Mouse (Mus musculus) midbrain, embryonic 11.5 days (tissue): ENCODE data around the gene Krt71. TPM values are rescaled to one million over a fixed set of nuclear protein-coding genes. Genes with fewer than 3 reads are reported as not detected.
"Not testable (repeated sequence)": the region's sequence is repeated elsewhere in the genome, so short reads cannot be mapped to it uniquely, and the experiment has no call there.

ENCODE experiments used
- ATAC-seq: fragments of 200-750 bp; cut with Nextera tagmentation; 2 replicates; pipeline ENCODE4 v1.8.0; 2017; ENCODE audit warnings: moderate TSS enrichment, moderate library complexity; ENCODE audit not compliant: low FRiP score
- DNase-seq: peaks from one replicate; pipeline ENCODE4 v3.0.0; 2015; ENCODE audit warnings: low spot score; ENCODE audit errors: missing footprints
- H3K27ac ChIP-seq: fragments of 300-500 bp; sonication (generic); 2 replicates; pipeline ENCODE4 v1.5.1; 2014; ENCODE audit warnings: low read depth, low read length
- H3K27me3 ChIP-seq: fragments of 300-500 bp; sonication (generic); 2 replicates; pipeline ENCODE4 v1.6.1; 2014; ENCODE audit warnings: mild to moderate bottlenecking, low read length, moderate library complexity, mixed read lengths; ENCODE audit not compliant: control insufficient read depth, insufficient read depth
- H3K36me3 ChIP-seq: fragments of 300-500 bp; sonication (generic); 2 replicates; pipeline ENCODE4 v1.6.1; 2014; ENCODE audit warnings: mild to moderate bottlenecking, low read length, moderate library complexity, mixed read lengths; ENCODE audit not compliant: control insufficient read depth, insufficient read depth
- H3K4me1 ChIP-seq: fragments of 300-500 bp; sonication (generic); 2 replicates; pipeline ENCODE4 v1.6.1; 2014; ENCODE audit warnings: low read length; ENCODE audit not compliant: control insufficient read depth, insufficient read depth
- H3K4me2 ChIP-seq: fragments of 300-500 bp; sonication (generic); 2 replicates; pipeline ENCODE4 v1.6.1; 2014; ENCODE audit warnings: mild to moderate bottlenecking, moderate library complexity
- H3K4me3 ChIP-seq: fragments of 300-500 bp; sonication (generic); 2 replicates; pipeline ENCODE4 v1.5.1; 2014; ENCODE audit warnings: low read depth, low read length
- H3K9ac ChIP-seq: fragments of 300-500 bp; sonication (generic); 2 replicates; pipeline ENCODE4 v1.6.1; 2014; ENCODE audit warnings: low read length
- H3K9me3 ChIP-seq: fragments of 300-500 bp; sonication (generic); 2 replicates; pipeline ENCODE4 v1.6.1; 2016; ENCODE audit warnings: low read length; ENCODE audit not compliant: control insufficient read depth
- WGBS: fragments of 180-500 bp; shearing (Covaris S2); extraction: QIAGEN DNeasy Blood & Tissue Kit; methylation state at CpG from one replicate; pipeline ENCODE4 v1.1.7; 2014; 5-methylcytosine and 5-hydroxymethylcytosine counted together
- microRNA-seq: library from miRNA; unstranded; fragments of <30 nt; microRNA quantifications from one replicate; pipeline ENCODE4, GENCODE M21; 2017
- polyA plus RNA-seq: library from polyadenylated mRNA; unstranded; fragments of >200 nt; fragmentation: Nextera tagmentation; extraction: Ambion mirVana; gene quantifications from 2 replicates; pipeline ENCODE4 v1.2.1, GENCODE M21; 2014

The Krt71 gene
- polyA plus RNA-seq, 1 experiment from 2014 or later: not detected

DNA sequence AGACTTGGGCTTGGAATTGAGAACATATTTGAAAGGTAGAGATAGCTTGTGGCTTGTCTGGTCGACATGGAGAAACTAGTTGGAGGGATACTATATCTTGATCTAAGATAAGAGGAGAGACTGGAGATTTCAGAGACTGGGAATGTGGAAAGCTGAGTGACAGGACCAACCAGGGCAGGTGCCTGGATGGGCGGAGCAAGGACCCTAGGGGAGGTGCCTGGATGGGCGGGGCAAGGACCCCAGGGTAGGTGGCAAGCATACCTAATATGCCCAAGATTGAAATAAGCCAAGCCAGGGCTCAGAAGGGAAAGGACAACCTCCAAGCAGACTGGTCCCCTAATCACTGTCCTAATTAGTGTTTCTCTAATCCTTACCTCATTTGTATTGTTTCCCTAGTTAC, 43.7 kb downstream of the Krt71 start:
- no peak overlapping the region for H3K9ac ChIP-seq
- no peak overlapping the region for H3K27ac ChIP-seq
- H3K36me3 ChIP-seq: no peaks in the 10 kb centered on the region
- WGBS: 61% methylated on average over 3 of the region's 3 CpGs
- no peak for DNase-seq
- no peaks in the 10 kb centered on the region for H3K27me3 ChIP-seq
- no peak for ATAC-seq
- no peaks in the 10 kb centered on the region for H3K4me1 ChIP-seq
- no peak overlapping the region for H3K4me3 ChIP-seq
- no peak overlapping the region for H3K4me2 ChIP-seq
- H3K9me3 ChIP-seq: no peaks in the 10 kb centered on the region

DNA sequence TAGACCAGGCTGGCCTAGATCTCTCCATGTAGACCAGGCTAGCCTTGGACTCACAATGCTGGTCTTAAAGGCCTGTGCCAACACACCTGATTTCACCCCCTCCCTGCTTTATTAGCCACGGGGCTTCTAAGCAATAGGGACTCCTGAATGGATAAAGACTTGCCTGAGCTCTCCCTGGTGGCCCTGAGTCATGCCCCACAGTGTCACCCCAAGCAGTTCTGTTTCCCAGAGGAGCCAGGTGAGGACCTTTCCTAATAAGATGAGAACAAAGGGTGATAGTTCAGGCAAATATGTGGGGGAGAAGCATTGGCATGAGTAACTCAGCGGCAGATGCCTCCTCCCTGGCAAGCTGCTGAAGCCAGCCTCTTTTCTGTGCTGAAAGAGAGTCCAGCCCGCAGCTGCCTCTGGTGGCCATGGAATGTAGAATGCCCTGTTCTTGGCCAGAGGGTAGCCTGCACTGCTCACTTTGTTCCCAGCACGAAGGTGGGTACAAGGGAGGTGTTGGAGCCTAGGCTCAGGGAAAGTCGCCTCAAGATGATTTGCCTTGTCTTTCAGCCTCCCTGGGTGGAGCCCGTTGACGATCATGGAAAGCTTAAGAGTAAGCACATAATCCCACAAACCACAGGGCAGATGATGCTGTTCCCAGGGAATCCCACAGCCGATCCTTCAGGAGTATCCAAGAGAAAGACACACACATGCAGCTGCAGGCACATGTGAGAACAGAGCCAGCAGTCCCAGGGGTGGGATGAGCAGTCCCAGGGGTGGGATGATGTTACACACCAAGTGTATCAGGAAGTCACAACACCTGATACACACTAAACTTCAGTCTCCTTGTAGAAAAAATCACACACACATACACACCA, 45.4 kb downstream of the Krt71 start:
- no peak overlapping the region for H3K9ac ChIP-seq
- H3K4me1 ChIP-seq: no peaks in the 10 kb centered on the region
- 66% methylated on average over 8 of the region's 8 CpGs for WGBS
- no peak overlapping the region for H3K27ac ChIP-seq
- H3K4me3 ChIP-seq: no peak overlapping the region
- ATAC-seq (no peak), DNase-seq (no peak)
- no peaks in the 10 kb centered on the region for H3K27me3 ChIP-seq
- no peak overlapping the region for H3K4me2 ChIP-seq
- H3K9me3 ChIP-seq: no peaks in the 10 kb centered on the region
- no peaks in the 10 kb centered on the region for H3K36me3 ChIP-seq

DNA sequence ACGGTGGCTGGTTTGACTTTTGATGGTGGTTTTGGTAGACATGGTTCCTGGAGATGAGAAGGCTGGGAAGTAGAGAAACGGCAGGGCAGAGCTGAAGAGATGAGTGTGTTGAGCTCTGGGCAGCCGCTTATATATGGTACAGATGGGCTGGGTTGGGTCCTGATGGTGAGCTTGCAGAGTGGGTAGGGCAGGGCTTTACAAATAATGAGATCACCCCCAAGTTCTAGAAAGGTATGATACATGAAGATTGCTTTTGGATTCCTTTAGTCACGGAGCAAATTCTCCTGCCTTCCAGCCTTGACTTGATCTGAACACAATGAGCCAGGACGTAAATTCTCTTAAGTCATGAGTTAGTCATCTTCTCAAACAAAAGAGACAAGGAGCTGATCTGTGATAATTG, 48.7 kb downstream of the Krt71 start, which contains the start of gene Krt6a:
Krt6a (minus strand) TSS at position 101 of the 400 bp plus-strand sequence.
- Histone ChIP-seq H3K27ac (no peak within 1 kb of the TSS), H3K4me2 (no peak within 1 kb of the TSS), H3K4me1 (no peaks in the 10 kb centered on the region), H3K36me3 (no peaks in the 10 kb centered on the region), H3K4me3 (no peak within 1 kb of the TSS), H3K9ac (no peak within 1 kb of the TSS), H3K9me3 (no peaks in the 10 kb centered on the region), H3K27me3 (no peaks in the 10 kb centered on the region)
- WGBS: 84% methylated on average over 5 of the region's 5 CpGs
- DNase-seq: no peak
- no peak for ATAC-seq

DNA sequence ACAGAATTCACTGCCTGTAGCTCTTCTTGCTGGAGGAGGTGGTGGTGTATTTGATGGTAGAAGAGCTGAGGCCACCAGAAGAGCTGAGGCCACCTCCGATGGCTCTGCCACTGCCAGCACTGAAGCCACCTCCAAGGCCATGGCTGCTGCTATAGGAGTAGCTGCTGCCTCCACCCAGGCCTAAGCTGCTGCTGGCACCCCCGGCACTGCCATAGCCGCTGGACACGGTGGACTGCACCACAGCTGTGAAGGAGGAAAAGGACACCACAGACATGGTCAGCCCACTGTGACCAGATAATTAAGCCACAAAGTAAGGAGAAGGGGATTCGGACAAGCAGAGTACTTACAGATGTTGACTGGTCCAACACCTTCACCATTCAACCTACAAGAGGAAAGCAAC, 52.4 kb downstream of the Krt71 start:
- H3K27me3 ChIP-seq, H3K9ac ChIP-seq, H3K36me3 ChIP-seq, H3K9me3 ChIP-seq, DNase-seq, H3K4me3 ChIP-seq, ATAC-seq, H3K27ac ChIP-seq, H3K4me1 ChIP-seq, H3K4me2 ChIP-seq: not testable (repeated sequence)
- 90% methylated on average over 5 of the region's 5 CpGs for WGBS

DNA sequence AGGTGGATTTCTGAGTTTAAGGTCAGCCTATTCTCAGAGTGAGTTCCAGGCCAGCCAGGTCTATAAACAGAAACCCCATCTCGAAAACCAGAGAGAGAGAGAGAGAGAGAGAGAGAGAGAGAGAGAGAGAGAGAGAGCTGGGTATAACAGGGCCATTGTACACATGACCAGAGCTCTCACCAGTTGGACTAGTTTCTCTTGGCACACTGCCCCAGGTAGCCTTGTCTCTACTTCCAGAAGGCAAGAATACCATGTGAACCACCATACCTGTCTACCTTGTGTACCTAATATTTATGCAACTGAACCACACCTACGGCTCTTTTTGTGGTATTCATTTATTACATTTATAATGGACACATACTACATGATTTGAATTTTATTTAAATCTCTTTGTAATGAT, 54.7 kb downstream of the Krt71 start:
- no peak for ATAC-seq

More for the DNA sequence above, 54.7 kb downstream of the Krt71 start:
- DNase-seq: no peak
- Histone ChIP-seq H3K4me1 (no peaks in the 10 kb centered on the region), H3K36me3 (no peaks in the 10 kb centered on the region), H3K27ac (no peak overlapping the region), H3K9me3 (no peaks in the 10 kb centered on the region), H3K4me2 (no peak overlapping the region), H3K9ac (no peak overlapping the region), H3K4me3 (no peak overlapping the region), H3K27me3 (no peaks in the 10 kb centered on the region)
- 81% methylated on average over 2 of the region's 2 CpGs for WGBS

Small RNA genes within 50 kb of the gene (microRNA-seq; reads per million reads assigned to microRNA genes)
- gene Gm44323 (not detected), gene Gm44342 (not detected)

Other genes with a start within 250 kb of the Krt71 start
- gene Gm49425, start 225.8 kb downstream of the Krt71 start, polyA plus RNA-seq: not detected in 2 replicates
- not detected in 2 replicates for gene Krt84, start 210.3 kb downstream of the Krt71 start, polyA plus RNA-seq
- not detected in 2 replicates for gene Krt82, start 192.4 kb downstream of the Krt71 start, polyA plus RNA-seq
- 0.30 and 0.50 TPM in 2 replicates for gene Krt90, start 180.2 kb downstream of the Krt71 start, polyA plus RNA-seq
- not detected in 2 replicates for gene Krt75, start 169.2 kb downstream of the Krt71 start, polyA plus RNA-seq
- not detected in 2 replicates for gene Gm5414, start 114.9 kb downstream of the Krt71 start, polyA plus RNA-seq
- not detected in 2 replicates for gene Gm5478, start 95.7 kb downstream of the Krt71 start, polyA plus RNA-seq
- gene Krt6b, start 62.8 kb downstream of the Krt71 start, polyA plus RNA-seq: not detected in 2 replicates
- gene Krt6a, start 48.8 kb downstream of the Krt71 start, polyA plus RNA-seq: not detected in 2 replicates
- gene Krt5, start 30.2 kb downstream of the Krt71 start, polyA plus RNA-seq: 0.34 and 0.51 TPM in 2 replicates
- gene Krt72, start 43.4 kb upstream of the Krt71 start, polyA plus RNA-seq: not detected in 2 replicates
- gene Krt73, start 59.2 kb upstream of the Krt71 start, polyA plus RNA-seq: 0.15 and 0.19 TPM in 2 replicates
- not detected in 2 replicates for gene Krt2, start 75.1 kb upstream of the Krt71 start, polyA plus RNA-seq
- 1.00 and 1.4 TPM in 2 replicates for gene Krt1, start 107.7 kb upstream of the Krt71 start, polyA plus RNA-seq
- not detected in 2 replicates for gene Krt77, start 126.6 kb upstream of the Krt71 start, polyA plus RNA-seq
- gene Krt76, start 149.8 kb upstream of the Krt71 start, polyA plus RNA-seq: not detected in 2 replicates
- not detected in 2 replicates for gene Krt4, start 181.6 kb upstream of the Krt71 start, polyA plus RNA-seq
- gene Krt79, start 197.2 kb upstream of the Krt71 start, polyA plus RNA-seq: 0.18 and 0.25 TPM in 2 replicates
- not detected in 2 replicates for gene Krt78, start 211.2 kb upstream of the Krt71 start, polyA plus RNA-seq